Mouse (Mus musculus): ENCODE results near the gene Zmiz1.

- TF ChIP-seq CTCF (IDR thresholded peaks at IDR 0.05; ENCODE audit: low read depth, low read length) = no peak
- no peak for TF ChIP-seq POLR2A (IDR thresholded peaks at IDR 0.05; ENCODE audit: borderline replicate concordance, low read depth, low read length)
Measured at GRCm38 (mm10) chr14:25496989-25497388, 38.0 kb downstream of the Zmiz1 start.

Data from bone marrow macrophage, adult 2 months (primary cell).